Mouse (Mus musculus): ENCODE data around the gene Nr5a2. TPM values are rescaled to one million over a fixed set of nuclear protein-coding genes. Genes with fewer than 3 reads are reported as not detected.

The Nr5a2 gene
- polyA plus RNA-seq, 1 experiment from 2014 or later = 10.5 TPM

DNA sequence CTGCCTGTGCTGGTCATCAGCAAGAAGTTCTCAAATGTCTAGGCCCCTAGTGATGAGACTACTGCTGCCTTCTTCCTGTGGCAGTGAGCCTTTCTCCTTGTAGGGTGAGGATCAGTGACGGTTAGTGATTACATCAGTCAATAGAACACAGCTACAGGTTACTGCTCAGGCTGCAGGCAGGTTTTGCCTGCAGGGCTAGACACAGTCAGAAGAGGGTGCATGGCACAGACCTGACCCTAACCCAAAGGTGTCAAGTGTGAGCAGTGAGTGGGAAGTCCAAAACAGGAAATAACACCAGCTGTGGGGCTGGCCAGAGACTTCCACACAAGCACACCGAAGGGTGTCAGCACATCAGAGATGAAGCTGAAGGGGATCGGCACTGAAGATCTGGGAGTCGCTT, 101.5 kb downstream of the Nr5a2 start:
- H3K27ac ChIP-seq = no peak overlapping the region
- H3K4me2 ChIP-seq (replicated peaks) = no peak overlapping the region
- no peaks in the 10 kb centered on the region for H3K9me3 ChIP-seq
- 52% methylated on average over 4 of the region's 4 CpGs for WGBS
- H3K36me3 ChIP-seq = no peaks in the 10 kb centered on the region
- no peak for ATAC-seq
- no peak overlapping the region for H3K9ac ChIP-seq
- H3K4me1 ChIP-seq (replicated peaks) = no peaks in the 10 kb centered on the region
- H3K27me3 ChIP-seq (replicated peaks) = no peaks in the 10 kb centered on the region
- H3K4me3 ChIP-seq (replicated peaks) = no peak overlapping the region

DNA sequence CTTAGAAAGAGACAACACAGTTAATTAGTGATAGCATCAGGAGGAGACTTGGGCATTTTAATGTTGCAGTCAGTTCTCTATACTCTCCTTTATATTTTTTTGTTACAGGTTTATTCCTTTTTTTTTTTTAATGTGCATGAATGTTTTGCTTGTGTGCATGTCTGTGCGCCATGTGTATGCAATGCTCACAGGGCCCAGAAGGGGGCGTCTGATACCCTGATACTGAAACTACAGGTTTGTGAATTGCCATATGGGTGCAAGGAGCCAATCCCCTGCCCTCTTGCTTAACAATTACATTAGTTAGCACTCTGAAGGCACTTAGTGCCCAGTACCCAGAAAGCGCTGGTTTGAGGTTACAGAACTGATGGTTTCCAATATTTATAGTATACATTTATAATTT, 104.1 kb downstream of the Nr5a2 start:
- Histone ChIP-seq H3K4me2 (replicated peaks) (no peak overlapping the region), H3K27me3 (replicated peaks) (no peaks in the 10 kb centered on the region), H3K9me3 (no peaks in the 10 kb centered on the region), H3K4me3 (replicated peaks) (no peak overlapping the region), H3K27ac (no peak overlapping the region), H3K9ac (no peak overlapping the region), H3K36me3 (no peaks in the 10 kb centered on the region), H3K4me1 (replicated peaks) (no peaks in the 10 kb centered on the region)
- ATAC-seq = no peak
- 89% methylated on average over 3 of the region's 3 CpGs for WGBS

GRCm38 (mm10) chr1:136848791-136849190, 111.5 kb downstream of the Nr5a2 start:
- H3K36me3 ChIP-seq = no peaks in the 10 kb centered on the region
- no peak for ATAC-seq
- H3K4me1 ChIP-seq (replicated peaks) = no peaks in the 10 kb centered on the region
- H3K4me2 ChIP-seq (replicated peaks) = no peak overlapping the region
- H3K9ac ChIP-seq = no peak overlapping the region
- H3K9me3 ChIP-seq = no peaks in the 10 kb centered on the region
- no peak overlapping the region for H3K4me3 ChIP-seq (replicated peaks)
- no peaks in the 10 kb centered on the region for H3K27me3 ChIP-seq (replicated peaks)
- no peak overlapping the region for H3K27ac ChIP-seq
- WGBS = 83% methylated on average over 6 of the region's 6 CpGs

DNA sequence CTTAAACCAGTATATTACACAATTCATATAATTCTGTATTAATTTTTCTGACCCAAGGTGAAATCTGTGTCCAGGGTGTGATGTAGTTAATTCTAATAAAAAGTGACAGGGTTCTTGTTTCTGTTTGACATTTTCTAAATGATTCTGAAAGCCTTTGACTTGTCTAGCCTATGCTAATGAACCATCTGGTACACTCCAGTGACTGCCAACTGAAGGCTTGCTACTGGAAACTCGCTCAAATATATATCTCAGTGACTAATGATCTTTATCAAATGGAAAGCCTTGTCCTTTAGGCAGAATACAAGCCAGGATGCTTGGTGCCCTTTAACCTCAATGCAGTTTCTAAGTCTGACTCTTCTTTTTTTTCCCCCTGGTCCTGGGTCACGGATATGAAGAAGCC, 114.2 kb downstream of the Nr5a2 start:
- no peaks in the 10 kb centered on the region for H3K36me3 ChIP-seq
- no peaks in the 10 kb centered on the region for H3K9me3 ChIP-seq
- ATAC-seq = no peak
- H3K4me3 ChIP-seq (replicated peaks) = no peak overlapping the region
- no peaks in the 10 kb centered on the region for H3K4me1 ChIP-seq (replicated peaks)
- H3K27me3 ChIP-seq (replicated peaks) = no peaks in the 10 kb centered on the region
- 63% methylated on average over 2 of the region's 2 CpGs for WGBS
- H3K4me2 ChIP-seq (replicated peaks) = no peak overlapping the region
- H3K27ac ChIP-seq = no peak overlapping the region
- H3K9ac ChIP-seq = no peak overlapping the region

DNA sequence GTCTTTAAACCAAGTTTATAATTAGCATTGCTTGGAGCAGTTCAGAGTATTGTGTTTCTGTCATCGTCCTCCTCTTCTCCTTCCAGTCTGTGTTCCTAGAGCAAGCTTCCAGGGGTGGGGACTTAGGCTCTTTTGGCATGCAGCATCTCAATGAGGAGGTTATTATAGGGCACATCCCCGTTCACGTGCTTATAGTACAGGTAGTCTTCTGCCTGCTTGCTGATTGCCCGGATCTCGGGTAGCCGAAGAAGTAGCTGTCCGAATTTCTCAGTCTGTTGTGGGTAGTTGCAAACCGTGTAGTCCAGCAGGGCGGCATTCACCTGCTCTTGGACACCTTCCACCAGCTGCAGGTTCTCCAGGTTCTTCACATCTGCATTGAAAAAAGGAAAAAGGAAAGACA, 114.9 kb downstream of the Nr5a2 start:
- Histone ChIP-seq H3K4me3 (replicated peaks) (no peak overlapping the region), H3K36me3 (no peaks in the 10 kb centered on the region), H3K27ac (no peak overlapping the region), H3K4me2 (replicated peaks) (no peak overlapping the region), H3K9me3 (no peaks in the 10 kb centered on the region), H3K9ac (no peak overlapping the region), H3K4me1 (replicated peaks) (no peaks in the 10 kb centered on the region), H3K27me3 (replicated peaks) (no peaks in the 10 kb centered on the region)
- ATAC-seq = no peak
- WGBS = 87% methylated on average over 9 of the region's 9 CpGs

DNA sequence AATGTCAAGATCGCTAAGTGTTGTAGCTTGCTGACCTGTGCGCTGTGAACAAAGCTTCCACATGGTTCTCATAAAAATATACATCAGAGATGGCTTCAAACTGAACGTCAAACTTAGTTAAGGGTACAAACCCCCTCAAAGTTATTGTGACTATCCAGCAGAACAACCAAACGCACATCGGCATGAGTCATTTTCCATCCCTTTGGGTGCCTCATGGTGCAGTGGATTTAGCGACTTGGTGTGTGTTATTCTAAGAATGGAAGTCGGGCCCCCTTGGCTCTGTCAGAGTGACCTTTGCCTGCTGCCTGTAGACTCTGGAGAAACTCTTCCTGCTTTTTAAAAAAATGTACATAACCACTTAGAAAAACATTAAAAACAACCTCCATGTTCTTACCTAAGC, 119.7 kb downstream of the Nr5a2 start:
- no peaks in the 10 kb centered on the region for H3K36me3 ChIP-seq
- no peaks in the 10 kb centered on the region for H3K9me3 ChIP-seq
- H3K4me2 ChIP-seq (replicated peaks) = no peak overlapping the region
- H3K27ac ChIP-seq = no peak overlapping the region
- H3K27me3 ChIP-seq (replicated peaks) = no peaks in the 10 kb centered on the region
- no peak for ATAC-seq
- 66% methylated on average over 7 of the region's 7 CpGs for WGBS
- H3K9ac ChIP-seq = no peak overlapping the region
- H3K4me1 ChIP-seq (replicated peaks) = no peaks in the 10 kb centered on the region
- no peak overlapping the region for H3K4me3 ChIP-seq (replicated peaks)

- no peak overlapping the region for H3K4me3 ChIP-seq (replicated peaks)
- no peaks in the 10 kb centered on the region for H3K9me3 ChIP-seq
- no peak overlapping the region for H3K27ac ChIP-seq
- no peaks in the 10 kb centered on the region for H3K4me1 ChIP-seq (replicated peaks)
- H3K27me3 ChIP-seq (replicated peaks) = no peaks in the 10 kb centered on the region
- no peak overlapping the region for H3K4me2 ChIP-seq (replicated peaks)
- H3K36me3 ChIP-seq = no peaks in the 10 kb centered on the region
- WGBS = 50% methylated on average over 10 of the region's 10 CpGs
- H3K9ac ChIP-seq = no peak overlapping the region
- peak; percentile 72 for ATAC-seq
Measured at GRCm38 (mm10) chr1:136839202-136839601, 121.0 kb downstream of the Nr5a2 start.

DNA sequence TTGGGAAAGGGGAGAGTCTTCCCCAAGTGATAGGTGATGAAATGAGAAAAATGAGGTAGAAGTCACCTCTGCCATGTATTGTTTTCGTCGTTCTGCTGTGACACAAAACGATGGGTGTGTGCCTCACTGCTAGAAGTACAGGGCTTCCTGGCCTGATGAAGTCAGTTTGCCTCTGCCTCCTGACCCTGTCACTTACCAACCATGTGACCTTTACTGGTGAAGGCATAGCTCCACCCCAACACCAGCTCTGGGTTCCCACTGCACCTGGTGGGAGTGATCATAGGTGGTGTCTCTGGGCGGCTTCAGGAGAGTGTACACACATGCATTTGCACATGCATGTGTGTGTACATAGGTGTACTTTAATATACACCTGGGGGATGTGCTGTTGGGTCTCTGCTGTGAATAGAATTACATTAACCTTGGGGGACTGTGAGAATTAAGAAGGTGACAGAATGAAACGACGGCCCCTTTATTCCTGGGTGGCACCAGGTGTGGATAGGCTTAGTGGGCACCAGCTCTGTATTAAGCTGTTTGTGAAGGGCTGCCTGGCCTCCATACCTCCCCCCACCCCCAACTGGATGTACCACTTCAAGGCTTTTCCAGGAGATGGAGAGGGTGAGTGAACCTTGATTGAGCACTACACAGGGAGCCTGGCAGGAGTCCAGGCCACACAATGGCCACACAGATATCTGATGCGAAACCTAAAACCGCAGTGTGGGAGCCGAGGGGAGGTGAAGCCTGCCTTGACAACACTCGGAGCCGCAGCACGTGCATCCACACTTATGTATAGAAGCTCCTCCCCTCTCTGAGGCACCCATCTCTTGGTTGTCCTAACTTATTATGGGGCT, 127.7 kb downstream of the Nr5a2 start:
- H3K4me2 ChIP-seq (replicated peaks) = no peak overlapping the region

GRCm38 (mm10) chr1:136830992-136831391, 129.3 kb downstream of the Nr5a2 start:
- H3K4me2 ChIP-seq (replicated peaks) = no peak overlapping the region
- no peak for ATAC-seq
- H3K4me1 ChIP-seq (replicated peaks) = no peaks in the 10 kb centered on the region
- WGBS = 90% methylated on average over 6 of the region's 6 CpGs
- H3K27ac ChIP-seq = no peak overlapping the region
- no peaks in the 10 kb centered on the region for H3K36me3 ChIP-seq
- no peaks in the 10 kb centered on the region for H3K9me3 ChIP-seq
- no peak overlapping the region for H3K9ac ChIP-seq
- no peak overlapping the region for H3K4me3 ChIP-seq (replicated peaks)
- no peaks in the 10 kb centered on the region for H3K27me3 ChIP-seq (replicated peaks)

More for the DNA sequence above, 127.7 kb downstream of the Nr5a2 start:
- Histone ChIP-seq H3K4me3 (replicated peaks) (no peak overlapping the region), H3K9ac (no peak overlapping the region), H3K36me3 (no peaks in the 10 kb centered on the region), H3K4me1 (replicated peaks) (no peaks in the 10 kb centered on the region), H3K27ac (no peak overlapping the region), H3K27me3 (replicated peaks) (no peaks in the 10 kb centered on the region), H3K9me3 (no peaks in the 10 kb centered on the region)
- 67% methylated on average over 12 of the region's 12 CpGs for WGBS
- peak; percentile 43 for ATAC-seq

- H3K27me3 ChIP-seq (replicated peaks) = no peaks in the 10 kb centered on the region
- no peak overlapping the region for H3K4me2 ChIP-seq (replicated peaks)
- no peaks in the 10 kb centered on the region for H3K36me3 ChIP-seq
- no peak overlapping the region for H3K27ac ChIP-seq
- H3K4me3 ChIP-seq (replicated peaks) = no peak overlapping the region
- 90% methylated on average over 3 of the region's 3 CpGs for WGBS
- H3K4me1 ChIP-seq (replicated peaks) = no peaks in the 10 kb centered on the region
- H3K9ac ChIP-seq = no peak overlapping the region
- no peaks in the 10 kb centered on the region for H3K9me3 ChIP-seq
- no peak for ATAC-seq
Measured at GRCm38 (mm10) chr1:136829931-136830330, 130.3 kb downstream of the Nr5a2 start.

DNA sequence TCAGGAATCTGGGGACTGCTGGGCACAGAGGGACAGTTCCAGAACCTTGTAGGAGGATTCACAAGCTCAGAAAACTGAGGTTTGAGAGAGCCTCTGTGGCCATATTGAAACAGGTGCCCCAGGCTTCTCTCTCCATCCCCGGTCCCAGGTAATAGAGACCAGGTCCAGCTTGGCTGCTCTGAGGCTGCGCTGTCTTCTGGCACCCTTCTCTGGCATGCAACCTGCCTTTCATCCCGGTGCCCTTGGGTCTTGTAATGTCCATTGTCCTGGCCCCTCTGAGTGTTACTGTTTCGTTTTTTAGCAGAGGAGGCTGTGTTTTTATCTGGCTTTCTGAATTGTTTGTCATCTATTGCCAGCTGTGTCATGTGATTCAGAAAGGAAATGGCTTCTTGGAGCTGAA, 136.4 kb downstream of the Nr5a2 start:
- no peak for ATAC-seq
- no peak overlapping the region for H3K27ac ChIP-seq
- WGBS = 73% methylated on average over 4 of the region's 4 CpGs

DNA sequence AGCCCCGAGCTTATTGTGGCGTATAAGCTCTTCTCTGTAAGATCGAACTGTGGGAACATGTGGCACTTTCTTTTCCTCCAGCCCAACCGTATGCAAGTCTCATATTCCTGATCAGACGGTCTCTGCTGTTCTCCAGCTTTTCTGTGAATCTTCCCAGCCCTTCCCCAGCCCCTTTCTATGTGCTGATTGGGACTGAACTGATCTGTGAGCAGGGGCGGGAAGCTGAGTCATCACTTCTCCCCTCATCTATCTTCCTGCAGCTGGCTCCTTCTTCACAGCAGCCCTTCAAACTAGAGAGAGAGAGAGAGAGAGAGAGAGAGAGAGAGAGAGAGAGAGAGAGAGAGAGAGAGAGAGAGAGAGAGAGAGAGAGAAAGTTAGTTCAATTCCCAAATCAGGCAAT, 159.6 kb downstream of the Nr5a2 start:
- Histone ChIP-seq H3K4me3 (replicated peaks) (no peak overlapping the region), H3K4me2 (replicated peaks) (no peak overlapping the region), H3K9ac (no peak overlapping the region), H3K27ac (no peak overlapping the region), H3K36me3 (no peaks in the 10 kb centered on the region), H3K27me3 (replicated peaks) (no peaks in the 10 kb centered on the region), H3K9me3 (no peaks in the 10 kb centered on the region), H3K4me1 (replicated peaks) (no peaks in the 10 kb centered on the region)
- whole genome bisulfite sequencing = 63% methylated on average over 6 of the region's 6 CpGs
- no peak for ATAC-seq

More for the DNA sequence above, 136.4 kb downstream of the Nr5a2 start:
- Histone ChIP-seq H3K36me3 (no peaks in the 10 kb centered on the region), H3K4me2 (replicated peaks) (no peak overlapping the region), H3K4me1 (replicated peaks) (no peaks in the 10 kb centered on the region), H3K9ac (no peak overlapping the region), H3K27me3 (replicated peaks) (no peaks in the 10 kb centered on the region), H3K4me3 (replicated peaks) (no peak overlapping the region), H3K9me3 (no peaks in the 10 kb centered on the region)

GRCm38 (mm10) chr1:136796361-136797090, 163.7 kb downstream of the Nr5a2 start:
- no peak for ATAC-seq
- no peaks in the 10 kb centered on the region for H3K36me3 ChIP-seq
- no peaks in the 10 kb centered on the region for H3K27me3 ChIP-seq (replicated peaks)
- H3K27ac ChIP-seq = no peak overlapping the region
- H3K4me3 ChIP-seq (replicated peaks) = no peak overlapping the region
- H3K4me2 ChIP-seq (replicated peaks) = no peak overlapping the region
- no peaks in the 10 kb centered on the region for H3K4me1 ChIP-seq (replicated peaks)
- WGBS = 40% methylated on average over 17 of the region's 17 CpGs
- H3K9ac ChIP-seq = no peak overlapping the region
- no peaks in the 10 kb centered on the region for H3K9me3 ChIP-seq

Data from intestine, embryonic 15.5 days (tissue).